In the genomic region with DNA sequence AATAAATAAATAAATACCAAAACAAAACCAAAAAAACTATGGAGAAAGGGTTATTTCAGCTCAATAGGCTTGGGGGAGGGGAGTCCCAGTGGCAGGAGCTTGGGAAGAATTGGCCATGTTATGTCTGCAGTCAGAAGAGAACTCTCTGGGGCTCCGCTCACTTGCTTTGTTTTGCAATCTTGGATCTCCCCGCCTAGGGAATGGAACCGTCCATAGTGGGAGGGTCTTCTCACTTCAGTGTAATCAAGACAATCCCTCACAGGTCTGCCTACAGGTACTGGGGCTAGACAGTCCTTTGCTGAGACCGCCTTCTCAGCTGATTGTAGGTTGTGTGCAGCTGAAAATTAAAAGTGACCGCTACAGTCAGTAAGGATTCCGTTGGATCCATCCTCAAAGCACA, we compare ENCODE assay signal across 20 mouse cellular contexts. TPM values are rescaled to one million over a fixed set of nuclear protein-coding genes. Genes with fewer than 3 reads are reported as not detected.
A peak's percentile ranks its signal among the peaks of the same experiment; 100 is the strongest.
DNase-seq lines count a peak whose midpoint lies in the region; ATAC-seq lines count a peak whose summit lies in the region.
"Had no signal": no experiment of that assay in that cellular context is flagged by ENCODE, and none has a peak within 500 bp of the region (broad histone marks: within the 10 kb centered on the region; RNA-seq: fewer than 3 reads in every experiment).

No protein-coding gene starts in this region.

- no peaks in the 10 kb centered on the region for H3K27me3 ChIP-seq in forebrain, embryonic 11.5 days (ENCODE audit: control insufficient read depth, insufficient read depth, low read length)
- H3K27me3 ChIP-seq in forebrain, embryonic 16.5 days (replicated peaks; ENCODE audit: control insufficient read depth, insufficient read depth, low read length) = no peaks in the 10 kb centered on the region
- H3K27me3 ChIP-seq: embryonic facial prominence, embryonic 12.5 days; forebrain, embryonic 12.5 days had no signal

- no peak for ATAC-seq in forebrain, embryonic 11.5 days (replicated peaks; ENCODE audit: low FRiP score)
- no peak for ATAC-seq in forebrain, embryonic 16.5 days
- ATAC-seq in monocyte, adult 5-6 weeks (replicated peaks; ENCODE audit: insufficient number of reproducible peaks, low FRiP score, low TSS enrichment, poor library complexity, severe bottlenecking) = no peak
- ATAC-seq: activated CD4-positive, CD25-positive, alpha-beta regulatory T cell, adult 4 months; forebrain, embryonic 14.5 days; forebrain, postnatal 0 days; Patski had no signal

- WGBS in forebrain, embryonic 11.5 days = 98% methylated on average over 6 of the region's 6 CpGs
- 97% methylated on average over 6 of the region's 6 CpGs for WGBS in forebrain, embryonic 16.5 days

- peak; percentile 44 for DNase-seq in forebrain, embryonic 11.5 days (ENCODE audit: low spot score)
- peak; percentile 75 for DNase-seq in R1 (ENCODE audit: low read depth, low spot score)
- no peak for DNase-seq in thymus, postnatal 10 days (ENCODE audit: low spot score in 2 of 2)
- DNase-seq: adrenal gland, adult 8-10 months; adrenal gland, postnatal 14 days; adrenal gland, postnatal 36 days; cerebellum, adult 11-12 months; cerebellum, adult 8-10 months; cerebellum, postnatal 25 days; forebrain, postnatal 0 days had no signal

- H3K4me3 ChIP-seq in forebrain, embryonic 11.5 days (ENCODE audit: low read depth, low read length) = no peak overlapping the region
- no peak overlapping the region for H3K4me3 ChIP-seq in forebrain, embryonic 16.5 days (replicated peaks; ENCODE audit: low read length)
- H3K4me3 ChIP-seq: embryonic facial prominence, embryonic 10.5 days; embryonic facial prominence, embryonic 12.5 days; forebrain, embryonic 12.5 days had no signal

- no peak overlapping the region for H3K4me2 ChIP-seq in forebrain, embryonic 11.5 days (ENCODE audit: low read depth, low read length, severe bottlenecking)
- H3K4me2 ChIP-seq in forebrain, embryonic 16.5 days (ENCODE audit: low read length) = no peak overlapping the region
- H3K4me2 ChIP-seq: embryonic facial prominence, embryonic 12.5 days; forebrain, embryonic 12.5 days had no signal

- H3K36me3 ChIP-seq in forebrain, embryonic 11.5 days (ENCODE audit: control insufficient read depth, insufficient read depth, low read length) = peaks cover 15% of the 10 kb centered on the region; the same call in 1 of the 2 replicates
- peaks cover 29% of the 10 kb centered on the region for H3K36me3 ChIP-seq in forebrain, embryonic 16.5 days (ENCODE audit: control insufficient read depth, insufficient read depth)

- H3K4me1 ChIP-seq in forebrain, embryonic 11.5 days (replicated peaks; ENCODE audit: control insufficient read depth, insufficient read depth, low read length) = peaks cover 5% of the 10 kb centered on the region; the same call in 1 of the 2 replicates
- peaks cover 12% of the 10 kb centered on the region for H3K4me1 ChIP-seq in forebrain, embryonic 16.5 days (replicated peaks; ENCODE audit: control insufficient read depth, insufficient read depth, low read length)

- no peak overlapping the region for H3K9ac ChIP-seq in forebrain, embryonic 11.5 days (ENCODE audit: low read length)
- H3K9ac ChIP-seq in forebrain, embryonic 16.5 days (replicated peaks; ENCODE audit: low read depth, low read length) = no peak overlapping the region
- H3K9ac ChIP-seq: embryonic facial prominence, embryonic 12.5 days; forebrain, embryonic 12.5 days; forebrain, postnatal 0 days had no signal

- H3K27ac ChIP-seq in forebrain, embryonic 11.5 days (ENCODE audit: low read depth, low read length) = no peak overlapping the region
- H3K27ac ChIP-seq in forebrain, embryonic 16.5 days (ENCODE audit: low read length) = no peak overlapping the region
- H3K27ac ChIP-seq: embryonic facial prominence, embryonic 10.5 days; embryonic facial prominence, embryonic 12.5 days; forebrain, embryonic 12.5 days had no signal

- no peaks in the 10 kb centered on the region for H3K9me3 ChIP-seq in forebrain, embryonic 11.5 days (ENCODE audit: control insufficient read depth, low read length)
- no peaks in the 10 kb centered on the region for H3K9me3 ChIP-seq in forebrain, embryonic 16.5 days (ENCODE audit: control insufficient read depth, low read length)
- H3K9me3 ChIP-seq: embryonic facial prominence, embryonic 10.5 days; embryonic facial prominence, embryonic 12.5 days; forebrain, embryonic 12.5 days; G1E had no signal

RNA-seq across cellular contexts. Expression of a gene that starts 14.7 kb away (rescaled TPM):
- 0.37 TPM in 1 of 2 replicates, not detected in the other for polyA plus RNA-seq in forebrain, embryonic 11.5 days (2014; fragmentation: Nextera tagmentation; extraction: Ambion mirVana)
- polyA plus RNA-seq in forebrain, embryonic 16.5 days (2015; fragmentation: Nextera tagmentation; extraction: Ambion mirVana) = 0.14 and 0.21 TPM in 2 replicates
- 0.38 TPM in 1 of 3 replicates, not detected in the others for total RNA-seq in monocyte, adult 5-6 weeks (2017)
- total RNA-seq: adrenal gland, adult 18-20 months had no signal

RNA-seq across cellular contexts. Expression of a gene that starts 15.2 kb away (rescaled TPM):
- polyA plus RNA-seq in forebrain, embryonic 11.5 days (2014; fragmentation: Nextera tagmentation; extraction: Ambion mirVana) = 13.6 and 14.9 TPM in 2 replicates
- polyA plus RNA-seq in forebrain, embryonic 16.5 days (2015; fragmentation: Nextera tagmentation; extraction: Ambion mirVana) = 10.3 and 11.1 TPM in 2 replicates
- 72.1 to 108 TPM (median 80.9 TPM) in 3 replicates for total RNA-seq in monocyte, adult 5-6 weeks (2017)

RNA-seq across cellular contexts. Expression of a gene that starts 15.7 kb away (rescaled TPM):
- 20.2 and 20.3 TPM in 2 replicates for polyA plus RNA-seq in forebrain, embryonic 11.5 days (2014; fragmentation: Nextera tagmentation; extraction: Ambion mirVana)
- 11.3 and 13.2 TPM in 2 replicates for polyA plus RNA-seq in forebrain, embryonic 16.5 days (2015; fragmentation: Nextera tagmentation; extraction: Ambion mirVana)
- 0.10 to 0.75 TPM (median 0.49 TPM) in 3 replicates for total RNA-seq in monocyte, adult 5-6 weeks (2017)
- polyA plus RNA-seq: Patski had no signal

RNA-seq across cellular contexts. Expression of a gene that starts 30.6 kb away (rescaled TPM):
- polyA plus RNA-seq in forebrain, embryonic 11.5 days (2014; fragmentation: Nextera tagmentation; extraction: Ambion mirVana) = 38.0 and 48.6 TPM in 2 replicates
- 102 and 128 TPM in 2 replicates for polyA plus RNA-seq in forebrain, embryonic 16.5 days (2015; fragmentation: Nextera tagmentation; extraction: Ambion mirVana)
- 3.1 to 12.3 TPM (median 6.2 TPM) in 3 replicates for total RNA-seq in monocyte, adult 5-6 weeks (2017)
- polyA plus RNA-seq: G1E had no signal

RNA-seq across cellular contexts. Expression of a gene that starts 46.6 kb away (rescaled TPM):
- 30.8 and 32.7 TPM in 2 replicates for polyA plus RNA-seq in forebrain, embryonic 11.5 days (2014; fragmentation: Nextera tagmentation; extraction: Ambion mirVana)
- 11.7 and 12.3 TPM in 2 replicates for polyA plus RNA-seq in forebrain, embryonic 16.5 days (2015; fragmentation: Nextera tagmentation; extraction: Ambion mirVana)
- not detected in 3 replicates for total RNA-seq in monocyte, adult 5-6 weeks (2017)
- polyA plus RNA-seq: activated CD4-positive, CD25-positive, alpha-beta regulatory T cell, adult 4 months; G1E had no signal

Comparison
In these comparisons a context has a peak if more than half of its experiments do, and no peak if none do; other contexts are left out.
1. DNase-seq: peak in forebrain, embryonic 11.5 days (single experiment) and R1 (single experiment); none in thymus, postnatal 10 days (0 of 2).